Mouse (Mus musculus): ENCODE data around the gene Iars2.

Iars2 gene

DNA sequence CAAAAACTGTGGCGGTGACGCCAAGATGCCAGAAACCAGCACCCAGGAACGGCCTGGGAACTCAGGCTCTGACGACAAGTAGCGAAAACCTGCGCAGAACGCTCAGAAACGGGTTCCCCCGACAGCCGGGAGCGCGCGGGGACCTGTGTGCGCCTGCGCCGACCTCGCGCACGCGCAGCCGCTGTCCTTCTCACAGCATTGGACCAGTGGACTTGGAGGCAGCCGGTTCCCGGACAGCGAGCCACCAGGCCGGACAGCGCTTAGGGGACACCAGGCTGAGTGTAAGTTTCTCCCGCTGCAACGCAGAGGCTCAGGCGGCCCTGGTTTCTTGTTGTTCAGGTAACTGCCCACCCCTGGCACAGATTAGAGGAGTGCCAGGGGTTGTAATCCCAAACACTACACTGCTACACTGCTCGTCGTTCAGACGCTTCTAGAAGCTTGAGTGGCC, 2.8 kb upstream of the Iars2 start, which contains the start of gene Bpnt1:
Gene Bpnt1 (plus strand): TSS at position 167 of the 448 bp plus-strand sequence.
- peak; percentile 89 for DNase-seq (ENCODE audit: low read depth, low spot score)

DNA sequence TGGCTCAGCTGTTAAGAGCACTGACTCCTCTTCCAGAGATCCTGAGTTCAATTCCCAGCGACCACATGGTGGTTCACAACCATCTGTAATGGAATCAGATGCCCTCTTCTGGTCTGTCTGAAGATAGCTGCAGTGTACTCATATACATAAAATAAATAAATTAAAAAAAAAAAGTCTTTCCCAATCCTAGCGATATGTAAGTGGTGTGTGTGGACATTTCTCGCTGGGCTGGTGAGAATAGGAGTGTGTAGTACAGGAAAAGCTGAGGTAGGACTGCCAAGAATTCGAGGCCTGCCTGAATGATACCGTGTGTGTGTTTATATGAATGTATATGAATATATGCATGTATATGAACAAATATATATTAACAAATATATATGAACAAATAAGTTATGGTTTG, 2.2 kb upstream of the Iars2 start:
- DNase-seq (ENCODE audit: low read depth, low spot score) = peak; percentile 31

GRCm38 (mm10) chr1:185329851-185330250, 655 bp upstream of the Iars2 start:
- DNase-seq (ENCODE audit: low read depth, low spot score) = no peak

- peak; percentile 21 for DNase-seq (ENCODE audit: low read depth, low spot score)
These were observed 1.3 kb downstream of the Iars2 start for GRCm38 (mm10) chr1:185327754-185328345.

DNA sequence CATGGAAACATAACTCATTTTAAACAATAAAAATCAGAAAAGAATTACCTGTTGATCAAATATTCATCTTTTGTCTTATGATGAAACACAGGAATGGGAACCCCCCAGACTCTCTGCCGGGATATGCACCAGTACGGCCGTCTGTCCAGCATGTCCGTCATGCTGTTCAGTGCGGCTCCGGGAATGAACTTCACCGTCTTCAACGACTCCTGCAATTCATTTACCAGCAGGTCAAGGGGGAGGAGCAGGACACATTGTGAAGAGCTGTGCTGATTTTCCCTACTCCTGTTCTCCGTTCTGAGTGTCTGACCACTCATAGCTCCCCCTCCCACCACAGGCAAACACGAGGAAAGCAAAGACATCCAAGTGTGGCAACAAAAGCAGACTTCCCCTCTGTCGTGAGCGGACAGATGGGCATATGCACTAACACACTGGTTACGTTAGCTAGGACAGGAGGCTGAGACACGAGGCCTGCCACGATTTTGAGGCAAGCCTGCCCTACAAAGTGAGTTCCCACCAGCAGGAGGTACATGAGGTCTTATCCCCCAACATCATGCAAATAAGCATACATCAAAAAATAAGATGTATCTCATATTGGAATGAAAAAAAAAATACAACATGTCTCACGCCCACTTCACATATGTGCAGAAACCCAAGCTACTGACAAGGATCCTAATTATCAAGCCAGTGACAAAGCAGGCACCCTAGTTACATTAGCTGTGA, 13.2 kb downstream of the Iars2 start:
- no peak for DNase-seq (ENCODE audit: low read depth, low spot score)

DNA sequence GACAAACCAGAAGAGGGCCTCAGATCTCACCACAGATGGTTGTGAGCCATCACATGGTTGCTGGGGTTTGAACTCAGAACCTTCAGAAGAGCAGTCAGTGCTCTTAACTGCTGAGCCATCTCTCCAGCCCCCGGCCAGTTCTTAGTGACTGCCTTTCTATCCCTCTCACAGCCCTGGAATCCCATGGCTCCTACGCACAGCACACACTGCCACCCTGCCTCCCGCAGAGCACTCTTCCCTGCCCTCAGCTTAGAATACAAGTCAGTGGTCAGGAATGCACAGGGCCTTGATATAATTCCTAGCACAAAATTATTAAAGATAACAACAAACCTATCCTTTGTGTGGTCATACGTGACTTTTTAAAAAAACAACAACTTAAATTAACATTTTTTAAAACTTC, 14.7 kb downstream of the Iars2 start:
- no peak for DNase-seq (ENCODE audit: low read depth, low spot score)

- no peak for DNase-seq (ENCODE audit: low read depth, low spot score)
These were observed 17.2 kb downstream of the Iars2 start for GRCm38 (mm10) chr1:185311949-185312348.

DNA sequence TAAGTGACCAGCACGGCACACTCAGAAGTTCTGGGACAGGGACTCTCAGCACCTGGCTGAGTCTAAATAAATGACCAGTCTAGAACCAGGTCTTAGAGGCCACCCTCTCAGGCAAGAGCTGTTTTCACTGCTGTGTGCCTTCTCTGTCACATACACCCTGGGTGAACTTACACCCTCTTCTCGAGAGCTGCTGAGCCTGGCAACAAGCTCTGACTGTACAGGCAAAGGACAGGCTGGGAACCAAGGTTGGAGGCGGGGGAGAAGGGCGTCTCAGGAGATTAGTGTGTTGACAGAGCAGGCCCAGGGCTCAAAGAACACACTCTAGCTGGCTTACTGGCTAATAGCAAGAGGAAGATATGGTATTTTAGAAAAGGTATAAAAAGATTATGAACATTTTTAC, 20.3 kb downstream of the Iars2 start:
- no peak for DNase-seq (ENCODE audit: low read depth, low spot score)

DNA sequence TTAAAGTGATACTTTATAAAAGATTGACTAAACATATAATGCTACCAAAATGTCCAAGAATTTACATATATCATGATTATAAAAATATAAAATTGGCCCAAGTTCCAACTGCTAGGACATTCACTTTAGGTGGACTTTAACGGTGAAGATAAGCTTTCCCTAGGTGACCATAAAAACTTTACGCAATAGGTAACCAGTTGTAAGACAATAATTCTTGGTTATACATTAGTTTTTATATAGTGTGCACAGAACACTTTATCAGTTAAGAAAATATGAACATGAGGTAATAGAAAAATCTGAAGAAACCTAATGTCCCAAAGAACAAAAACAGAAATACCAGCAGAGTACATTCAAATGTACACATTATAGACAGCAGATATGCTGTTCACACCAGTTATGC, 20.9 kb downstream of the Iars2 start:
- no peak for DNase-seq (ENCODE audit: low read depth, low spot score)

DNA sequence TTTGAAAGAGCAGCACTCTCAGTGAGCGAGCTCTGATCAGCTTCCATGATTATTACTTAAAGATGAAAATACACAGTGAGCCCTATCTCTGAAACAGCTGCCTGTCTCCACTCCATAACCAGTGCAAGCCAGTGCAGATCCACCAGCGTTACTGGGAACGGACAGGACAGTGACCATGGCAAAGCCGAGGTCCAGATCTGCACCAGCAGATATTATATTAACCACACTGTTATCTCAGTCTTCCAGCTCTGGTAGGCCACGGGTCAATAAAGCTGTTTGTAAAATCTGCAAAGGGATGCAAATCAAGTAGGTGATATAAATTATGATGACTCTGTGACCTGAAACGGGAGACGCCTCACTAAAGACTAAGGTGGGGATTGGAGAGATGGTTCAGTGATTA, 21.6 kb downstream of the Iars2 start:
- no peak for DNase-seq (ENCODE audit: low read depth, low spot score)

DNA sequence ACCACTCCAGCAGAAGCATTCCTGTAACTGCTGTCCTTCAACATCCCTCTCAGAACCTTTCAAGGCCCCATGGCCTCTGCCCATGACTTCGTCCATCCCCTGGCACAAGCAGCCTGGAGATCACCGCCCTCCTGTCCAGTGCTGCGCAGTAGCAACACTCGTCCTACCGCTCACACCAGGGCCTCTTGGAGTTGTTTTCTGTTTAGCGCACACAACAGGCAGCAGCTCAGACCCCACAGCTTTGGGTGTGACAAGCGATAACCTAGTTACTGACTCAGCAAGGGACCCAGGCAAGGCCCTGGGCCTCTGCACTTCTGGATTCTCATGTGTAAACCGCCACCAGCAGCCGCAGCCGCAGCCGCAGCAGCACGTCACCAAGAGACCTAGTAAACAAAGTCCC, 22.4 kb downstream of the Iars2 start:
- no peak for DNase-seq (ENCODE audit: low read depth, low spot score)

DNA sequence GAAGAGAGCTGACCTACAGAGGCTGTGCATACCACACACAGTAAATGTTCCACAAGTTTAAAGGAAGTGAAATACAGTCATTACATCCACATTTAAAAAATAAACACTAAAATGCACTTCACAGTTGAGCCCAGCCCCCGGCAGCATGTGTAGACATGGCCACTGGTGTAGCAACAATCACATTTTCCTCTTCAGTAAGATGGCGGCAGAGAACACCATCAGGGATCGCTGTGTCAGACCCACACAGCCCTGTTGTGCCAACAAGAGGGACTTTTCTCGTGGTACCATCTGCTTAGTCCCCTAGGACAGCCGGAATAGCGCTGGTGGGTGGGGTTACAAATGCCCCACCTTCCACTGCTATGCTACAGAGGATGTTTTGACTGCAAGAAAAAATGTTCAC, 26.4 kb downstream of the Iars2 start:
- DNase-seq (ENCODE audit: low read depth, low spot score) = no peak

GRCm38 (mm10) chr1:185298496-185298895, 30.7 kb downstream of the Iars2 start:
- DNase-seq (ENCODE audit: low read depth, low spot score) = no peak

DNA sequence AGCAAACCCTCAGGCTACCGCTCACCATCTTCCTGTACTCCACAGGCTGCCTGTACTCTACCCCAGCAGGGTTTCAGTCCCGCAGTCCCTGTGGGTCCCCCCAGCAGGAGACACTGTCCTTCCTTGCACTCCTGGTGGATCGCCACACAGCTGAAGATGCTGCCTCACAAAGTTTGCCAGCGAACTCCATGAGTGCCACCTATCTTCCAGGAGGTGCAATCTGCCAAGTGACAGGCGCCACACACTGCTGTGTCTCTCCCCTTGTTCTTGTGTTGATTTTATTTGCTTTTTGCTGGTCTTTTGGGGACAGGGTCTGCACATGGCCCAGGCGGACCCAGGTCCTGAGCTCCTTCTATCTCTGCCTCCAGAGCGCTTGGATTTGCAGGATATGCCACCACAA, 32.3 kb downstream of the Iars2 start:
- no peak for DNase-seq (ENCODE audit: low read depth, low spot score)

- DNase-seq (ENCODE audit: low read depth, low spot score) = no peak
These were observed 36.4 kb downstream of the Iars2 start for GRCm38 (mm10) chr1:185292646-185293360.

- no peak for DNase-seq (ENCODE audit: low read depth, low spot score)
These were observed 37.9 kb downstream of the Iars2 start for GRCm38 (mm10) chr1:185291336-185291735.

DNA sequence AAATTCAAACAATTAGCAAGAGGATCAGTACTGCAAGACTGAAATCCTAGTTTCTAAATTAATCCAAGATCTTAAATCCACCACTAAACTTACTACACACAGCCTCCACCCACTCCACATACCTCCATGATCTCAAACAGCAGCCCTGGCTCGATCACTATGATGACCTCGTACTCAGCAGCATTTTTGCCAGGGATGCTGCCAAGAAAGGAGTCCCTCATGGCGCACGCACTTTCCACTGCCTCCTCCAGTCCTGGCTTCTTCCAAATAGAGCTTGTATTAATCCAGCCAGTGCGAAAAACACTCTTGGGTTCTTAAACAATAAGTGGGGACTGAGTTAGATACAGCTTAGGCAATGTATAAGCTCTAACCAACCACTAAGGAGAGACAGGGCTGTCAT, 40.0 kb downstream of the Iars2 start:
- DNase-seq (ENCODE audit: low read depth, low spot score) = peak; percentile 73

GRCm38 (mm10) chr1:185287066-185287465, 42.1 kb downstream of the Iars2 start:
- DNase-seq (ENCODE audit: low read depth, low spot score) = no peak

DNA sequence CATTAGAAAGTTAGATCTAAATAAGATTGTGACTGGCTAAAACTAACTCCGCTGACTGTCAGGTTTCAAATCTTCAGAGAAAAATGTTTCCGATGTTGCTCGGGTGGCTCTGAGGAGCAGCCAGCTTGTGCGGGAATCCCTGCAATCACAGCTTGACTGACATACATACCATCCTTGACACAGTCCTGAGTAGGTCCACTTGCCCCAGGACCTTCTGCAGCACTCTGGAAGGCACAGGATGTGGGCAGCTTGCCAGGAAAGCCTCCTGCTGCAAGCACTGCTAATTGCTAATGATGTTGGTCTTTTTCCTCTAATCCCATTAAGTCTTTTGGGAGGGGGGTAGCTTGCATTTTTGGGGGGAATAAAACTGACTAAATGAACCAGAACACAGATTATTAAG, 44.0 kb downstream of the Iars2 start:
- peak; percentile 22 for DNase-seq (ENCODE audit: low read depth, low spot score)

- DNase-seq (ENCODE audit: low read depth, low spot score) = peak; percentile 45
These were observed 44.5 kb downstream of the Iars2 start for GRCm38 (mm10) chr1:185284740-185285139.

DNA sequence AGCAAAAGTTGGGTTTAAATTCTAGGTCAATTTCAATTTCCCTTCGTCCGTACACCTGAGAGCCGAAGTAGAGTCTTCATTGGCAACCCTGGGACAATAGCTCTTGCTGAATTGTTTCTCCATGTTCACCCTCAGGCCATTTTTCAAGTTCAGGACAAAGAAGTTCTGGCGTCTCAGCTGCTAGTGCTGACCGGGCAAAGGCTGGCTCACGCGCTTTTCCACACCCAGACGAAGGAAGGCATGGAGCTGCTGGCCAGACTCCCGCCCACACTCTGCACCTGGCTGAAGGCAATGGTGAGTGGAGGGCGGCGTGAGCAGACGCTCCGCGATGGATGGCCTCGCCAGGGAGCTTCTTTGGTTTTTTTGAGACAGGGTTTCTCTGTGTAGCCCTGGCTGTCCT, 45.9 kb downstream of the Iars2 start:
- DNase-seq (ENCODE audit: low read depth, low spot score) = no peak

DNA sequence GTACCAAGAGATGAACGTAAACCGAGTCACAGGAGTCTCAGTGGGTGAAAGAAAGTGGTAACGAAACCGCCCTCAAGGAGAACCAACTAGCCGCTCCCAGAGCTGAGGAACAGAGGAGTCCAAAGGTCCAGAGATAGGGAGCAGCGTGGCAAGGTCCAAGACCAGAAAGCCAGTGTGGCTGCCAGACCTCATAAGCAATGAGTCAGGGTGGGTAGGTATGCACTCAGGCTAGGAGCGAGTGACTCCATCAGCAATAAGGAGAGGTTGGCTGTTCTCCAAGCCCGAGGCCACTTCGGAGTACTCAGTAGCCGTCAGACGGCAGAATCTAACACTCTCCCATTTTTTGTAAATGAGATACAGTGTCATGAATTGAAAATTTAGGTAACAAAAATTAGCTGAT, 46.4 kb downstream of the Iars2 start:
- DNase-seq (ENCODE audit: low read depth, low spot score) = peak; percentile 68

DNA sequence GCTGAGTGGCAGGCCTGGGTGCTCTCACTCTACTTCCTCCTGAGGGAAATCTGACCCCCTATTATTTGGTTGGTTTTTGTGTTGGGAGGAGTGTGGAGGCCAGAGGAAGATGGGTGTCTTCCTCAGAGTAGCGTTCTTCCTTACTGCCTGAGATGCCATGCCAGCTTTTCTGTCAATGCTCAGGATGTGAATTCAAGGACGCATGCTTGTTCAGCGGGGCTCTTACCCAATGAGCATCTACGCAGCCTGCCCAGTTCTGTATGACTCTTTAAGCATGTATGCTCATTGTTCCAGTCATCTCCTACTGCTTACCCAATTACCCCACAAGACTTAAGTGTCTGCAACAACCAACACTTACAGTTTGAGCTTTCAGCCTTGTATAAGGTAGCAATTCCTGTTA, 48.6 kb downstream of the Iars2 start:
- no peak for DNase-seq (ENCODE audit: low read depth, low spot score)
